Comparison of ENCODE assay signal across 19 mouse cellular contexts in genomic region chr5:38365521-38365920, GRCm38 (mm10). TPM values are rescaled to one million over a fixed set of nuclear protein-coding genes. Genes with fewer than 3 reads are reported as not detected.
"Had no signal": no experiment of that assay in that cellular context is flagged by ENCODE, and none has a peak within 500 bp of the region (broad histone marks: within the 10 kb centered on the region; RNA-seq: fewer than 3 reads in every experiment).

No protein-coding gene starts in this region.

- DNase-seq: kidney, adult 11 months; kidney, postnatal 10 days; layer of hippocampus, postnatal 36 days; liver; liver, embryonic 13.5 days; liver, postnatal 0 days; lung, postnatal 36 days; right cerebral cortex, postnatal 14 days; thymus, adult 2 months; thymus, postnatal 25 days had no signal

- H3K4me3 ChIP-seq: limb, embryonic 12.5 days; liver, embryonic 13.5 days; midbrain, embryonic 13.5 days; stomach, embryonic 15.5 days had no signal

- ATAC-seq: liver, postnatal 0 days; midbrain, embryonic 13.5 days had no signal

- H3K27ac ChIP-seq: limb, embryonic 12.5 days; liver, embryonic 13.5 days; midbrain, embryonic 13.5 days; stomach, embryonic 15.5 days had no signal

RNA-seq across cellular contexts. Expression of gene Drd5, which starts 46.4 kb away (rescaled TPM):
- total RNA-seq: megakaryocyte progenitor cell, adult 5-6 weeks had no signal
- polyA plus RNA-seq: kidney, embryonic 14.5 days; large intestine, adult 2 months; limb, embryonic 12.5 days; liver, embryonic 13.5 days; liver, postnatal 0 days; lung, embryonic 16.5 days; stomach, embryonic 15.5 days; testis, adult 2 months; urinary bladder, adult 2 months had no signal
